Mouse (Mus musculus): ENCODE results near the gene Galnt3.
A peak's percentile ranks its signal among the peaks of the same experiment; 100 is the strongest.

The Galnt3 gene

DNA sequence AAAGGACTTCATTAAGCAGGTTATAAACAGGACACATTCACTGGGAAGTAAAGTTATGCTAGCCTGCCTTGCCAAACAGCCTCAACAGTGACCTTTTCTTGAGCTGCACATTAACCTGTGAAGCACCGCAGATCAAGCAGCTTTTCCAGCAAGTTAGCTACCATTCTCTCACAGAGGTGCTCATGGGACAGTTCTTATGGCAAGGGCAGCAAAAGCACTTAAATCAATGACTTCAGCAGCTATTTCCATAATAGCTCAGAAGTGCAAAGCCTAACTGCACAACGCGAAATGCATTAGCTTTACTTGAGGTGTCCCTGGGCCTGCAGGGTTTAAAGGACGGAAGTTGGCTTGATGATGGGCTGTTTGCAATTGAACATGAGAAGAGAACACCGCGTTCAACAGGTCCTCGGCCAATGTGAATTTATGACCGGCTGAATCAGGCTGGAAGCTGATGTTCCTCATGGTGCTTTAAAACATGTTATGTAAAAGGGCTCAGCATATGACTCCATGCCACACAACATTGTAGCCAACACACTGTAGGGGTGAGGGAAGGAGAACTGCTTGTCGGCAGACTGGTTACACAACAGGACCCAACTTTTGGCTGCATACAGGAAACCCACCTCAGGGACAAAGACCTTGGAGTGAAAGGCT, 16.8 kb downstream of the Galnt3 start:
- no peak for DNase-seq (ENCODE audit: low spot score)

DNA sequence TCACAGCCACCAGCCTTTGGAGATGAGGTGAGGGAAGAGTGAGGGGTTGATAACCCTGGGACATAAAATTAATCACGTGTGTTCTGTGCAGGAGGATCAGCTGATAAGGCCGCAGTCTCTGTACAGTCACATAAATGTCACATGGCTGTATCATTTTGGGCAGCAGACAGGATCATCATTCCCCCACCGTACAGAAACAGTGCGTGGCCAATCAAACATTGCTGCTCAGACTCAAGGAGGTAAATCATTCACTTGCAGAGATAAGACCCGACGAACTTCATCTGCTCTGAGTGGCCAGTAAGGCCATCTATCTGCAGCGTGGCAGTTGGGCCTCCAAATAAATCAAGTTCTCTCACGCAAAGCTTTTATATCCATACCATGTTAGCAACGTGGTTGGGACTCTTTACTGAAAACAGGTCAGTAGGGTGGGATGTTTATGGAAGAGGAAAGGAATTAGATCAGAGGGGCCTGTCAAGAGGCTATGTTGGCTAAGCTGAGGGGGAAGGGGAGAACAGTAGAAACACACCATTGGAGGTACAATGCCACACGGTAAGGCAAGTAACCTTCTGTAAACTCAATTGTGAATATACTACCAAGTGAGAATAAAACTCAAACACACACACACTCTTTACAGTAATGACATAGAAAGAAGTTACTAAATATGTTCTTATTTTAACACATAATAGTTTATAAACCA, 20.9 kb downstream of the Galnt3 start:
- DNase-seq (ENCODE audit: low spot score) = peak; percentile 16

DNA sequence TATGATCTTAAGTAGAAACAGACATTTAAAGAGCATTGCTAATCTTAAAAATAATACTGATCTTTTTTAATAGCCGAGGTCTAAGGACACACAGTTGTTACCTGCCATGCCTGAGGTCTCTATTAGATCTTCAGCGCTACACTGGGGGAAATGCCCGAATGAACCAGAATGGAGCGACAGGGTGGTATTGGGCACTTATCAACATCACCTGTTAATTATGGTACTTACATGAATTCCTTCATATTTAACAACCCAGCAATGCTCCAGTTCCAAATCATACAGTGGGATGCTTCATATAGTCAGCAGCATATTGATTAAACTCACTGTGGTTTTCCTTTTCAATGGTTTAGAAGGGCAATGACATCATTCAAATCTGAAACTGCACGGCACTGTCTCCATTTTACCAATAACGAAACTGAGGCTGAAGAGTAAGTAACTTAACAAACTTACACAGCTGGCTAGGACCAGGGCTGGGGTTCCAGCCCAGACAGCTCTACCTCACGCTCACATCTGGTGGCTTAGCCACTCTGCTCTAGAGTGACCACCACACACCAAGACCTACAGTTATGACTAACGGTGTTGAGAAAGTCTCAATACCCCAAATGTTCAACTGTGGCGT, 23.0 kb downstream of the Galnt3 start:
- DNase-seq (ENCODE audit: low spot score) = no peak

DNA sequence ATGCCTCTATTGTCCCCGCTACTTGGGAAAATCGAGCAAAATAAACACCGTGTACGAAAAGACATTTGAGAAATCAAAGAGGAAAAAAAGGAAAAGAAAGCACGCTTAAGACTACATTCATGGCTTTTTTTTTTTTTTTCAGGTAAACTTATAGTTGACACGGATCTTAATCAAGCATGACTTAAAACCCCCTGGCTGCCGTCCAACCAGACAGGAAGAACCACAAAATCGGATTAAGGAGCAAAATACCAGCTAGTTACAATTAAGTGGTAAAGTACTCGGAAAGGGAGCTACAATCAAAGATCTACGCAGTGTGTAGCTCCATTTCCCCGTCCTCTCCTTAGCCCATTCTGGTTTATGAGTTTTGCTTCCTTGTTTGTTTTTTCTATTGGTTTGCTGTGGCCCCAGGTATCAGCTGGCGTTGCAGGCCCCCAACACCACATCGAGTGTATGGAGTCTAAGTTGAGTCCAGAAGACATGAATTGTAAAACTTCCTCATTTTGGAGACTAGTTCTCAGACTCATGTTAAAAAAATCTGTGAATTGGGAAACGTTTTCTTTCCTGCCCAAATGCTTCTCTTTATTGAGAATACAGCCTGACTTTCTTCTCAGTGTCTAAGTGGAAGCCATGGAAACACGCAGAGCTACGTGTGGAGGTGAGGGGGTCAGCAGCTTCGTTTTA, 24.0 kb downstream of the Galnt3 start:
- no peak for DNase-seq (ENCODE audit: low spot score)

DNA sequence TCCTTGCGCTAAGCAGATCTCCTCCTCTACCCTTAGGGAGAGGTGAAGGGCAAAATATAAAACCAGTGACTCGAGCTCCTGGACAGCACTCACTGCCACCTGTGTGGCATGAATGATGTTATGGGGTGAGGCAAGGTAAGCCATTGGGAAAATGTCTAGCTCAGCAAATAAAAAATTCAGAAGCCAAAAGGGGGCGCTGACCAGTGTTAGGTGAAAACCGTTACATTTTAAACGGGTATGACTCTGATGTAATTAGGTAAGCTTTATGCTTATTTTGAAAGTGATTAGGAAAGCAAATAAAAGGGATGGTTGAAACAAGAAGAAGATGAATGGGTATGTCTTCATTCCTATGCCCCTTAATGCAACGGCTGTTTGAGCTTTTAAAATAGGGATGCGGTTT, 24.6 kb downstream of the Galnt3 start:
- no peak for DNase-seq (ENCODE audit: low spot score)

DNA sequence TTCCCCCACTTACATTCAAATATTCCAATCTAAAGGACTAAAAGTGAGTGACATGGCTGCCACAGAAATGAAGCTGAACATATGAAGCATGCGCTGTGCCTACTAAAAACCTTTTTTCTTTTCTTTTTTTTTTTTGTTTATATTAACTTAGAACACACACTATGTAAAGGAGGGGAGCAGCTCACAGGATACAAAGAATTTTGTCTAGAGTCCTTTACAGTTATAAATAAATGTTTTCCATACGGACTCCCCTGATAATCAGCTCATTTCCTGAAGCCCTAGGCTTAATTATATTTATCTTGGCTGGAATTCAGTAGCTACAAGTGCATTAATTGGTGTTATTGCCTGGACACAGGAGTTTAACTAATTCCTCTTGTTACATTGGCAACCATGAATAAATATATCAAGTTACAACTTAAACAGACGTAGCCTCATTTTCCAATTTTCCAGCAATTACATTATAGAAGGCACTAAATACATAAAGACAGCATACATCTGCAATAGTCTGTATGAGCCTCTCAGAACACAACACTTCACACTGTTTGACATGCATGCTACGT, 30.1 kb downstream of the Galnt3 start:
- DNase-seq (ENCODE audit: low spot score) = no peak

DNA sequence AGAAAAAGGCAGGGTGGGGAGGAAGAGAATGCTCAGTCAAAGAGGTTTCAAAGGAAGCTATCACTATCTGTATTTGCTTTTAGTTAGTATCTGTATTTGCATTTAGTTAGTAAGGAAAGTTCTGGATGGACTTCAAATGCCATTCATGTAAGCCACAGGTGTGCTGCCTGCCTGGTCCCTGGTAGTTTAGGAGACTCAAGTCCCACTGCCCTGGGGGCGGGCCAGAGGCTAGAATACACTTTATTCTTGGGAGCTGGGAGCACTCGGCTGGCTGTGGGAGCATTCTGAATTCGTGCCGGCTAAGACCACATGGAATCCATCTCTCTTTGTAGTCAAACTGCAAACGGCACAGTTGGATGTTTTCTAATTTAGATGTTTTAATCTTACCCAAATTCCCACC, 33.5 kb downstream of the Galnt3 start:
- DNase-seq (ENCODE audit: low spot score) = no peak

DNA sequence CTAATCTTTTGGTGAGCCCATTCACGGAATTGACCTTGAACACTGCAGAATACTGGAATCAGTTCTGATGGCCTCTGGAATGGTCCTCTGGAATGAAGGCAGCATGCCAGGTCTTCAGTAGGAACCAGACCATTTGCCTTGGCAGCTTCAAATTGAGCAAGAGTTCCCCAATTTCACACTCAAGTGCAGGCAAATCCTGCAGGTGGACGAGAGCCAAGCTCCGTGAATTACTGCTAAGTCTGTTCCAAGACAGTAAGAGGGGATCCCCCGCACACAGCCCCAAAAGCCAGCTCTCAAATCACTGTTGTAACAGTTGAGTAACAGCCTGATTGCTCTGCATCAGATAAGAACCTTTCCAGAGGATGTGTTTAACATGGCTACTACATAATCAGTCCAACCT, 42.9 kb downstream of the Galnt3 start:
- DNase-seq (ENCODE audit: low spot score) = no peak

DNA sequence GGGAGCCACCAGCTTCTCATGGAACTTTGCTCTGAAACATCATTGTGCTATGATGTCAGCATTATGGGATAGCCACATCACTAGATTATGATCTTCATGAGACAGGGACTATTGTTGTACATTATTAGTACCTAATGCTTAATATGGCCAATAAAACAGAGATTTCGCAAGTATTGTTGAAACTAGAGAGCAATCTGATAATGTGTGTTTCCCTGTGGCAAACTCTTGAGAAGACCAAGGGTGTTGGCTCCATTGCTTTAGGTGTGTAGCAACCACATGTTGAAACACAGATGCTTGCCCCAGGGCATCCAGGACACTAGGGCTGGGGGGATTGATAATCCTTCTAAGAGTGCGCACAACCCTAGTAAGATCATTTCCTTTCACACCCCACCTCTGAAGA, 44.1 kb downstream of the Galnt3 start:
- no peak for DNase-seq (ENCODE audit: low spot score)

DNA sequence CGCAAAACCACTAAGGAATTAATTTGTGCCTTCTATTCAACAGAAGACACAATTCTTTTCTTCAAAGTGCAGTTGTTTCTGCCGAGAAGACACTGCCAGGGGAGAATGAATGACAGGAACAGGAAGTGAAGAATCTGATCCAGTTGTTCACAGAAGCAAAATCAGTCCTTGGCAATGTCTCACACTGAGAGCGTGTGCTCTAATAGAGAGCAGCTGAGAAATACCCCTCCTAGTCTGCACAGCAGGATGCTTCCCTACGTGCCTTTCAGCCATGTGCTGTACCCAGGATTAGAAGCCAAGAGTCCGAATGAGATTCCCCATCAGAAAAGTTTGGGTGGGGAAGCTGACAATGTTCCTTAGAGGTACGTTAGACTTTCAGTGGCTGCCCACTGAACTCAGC, 55.3 kb downstream of the Galnt3 start:
- DNase-seq (ENCODE audit: low spot score) = peak; percentile 20

DNA sequence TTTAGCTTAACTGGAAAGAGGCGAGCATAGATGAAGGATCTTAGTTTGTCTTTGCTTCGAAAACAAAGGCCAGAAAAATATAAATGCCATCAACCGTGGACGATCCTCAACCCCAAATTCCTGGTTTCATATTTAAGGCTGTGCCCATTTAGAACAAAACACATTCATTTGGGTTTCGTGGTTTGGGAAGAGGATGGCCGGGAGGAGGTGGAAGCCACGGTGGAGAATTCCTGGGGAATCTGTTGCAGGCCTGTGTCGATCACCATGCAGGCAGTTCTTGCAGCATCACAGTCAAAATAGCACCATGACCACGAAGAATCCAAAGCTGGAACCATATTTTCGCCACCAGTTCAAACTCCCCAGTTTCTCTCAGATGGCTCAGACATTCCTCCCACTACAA, 61.5 kb downstream of the Galnt3 start:
- no peak for DNase-seq (ENCODE audit: low spot score)

DNA sequence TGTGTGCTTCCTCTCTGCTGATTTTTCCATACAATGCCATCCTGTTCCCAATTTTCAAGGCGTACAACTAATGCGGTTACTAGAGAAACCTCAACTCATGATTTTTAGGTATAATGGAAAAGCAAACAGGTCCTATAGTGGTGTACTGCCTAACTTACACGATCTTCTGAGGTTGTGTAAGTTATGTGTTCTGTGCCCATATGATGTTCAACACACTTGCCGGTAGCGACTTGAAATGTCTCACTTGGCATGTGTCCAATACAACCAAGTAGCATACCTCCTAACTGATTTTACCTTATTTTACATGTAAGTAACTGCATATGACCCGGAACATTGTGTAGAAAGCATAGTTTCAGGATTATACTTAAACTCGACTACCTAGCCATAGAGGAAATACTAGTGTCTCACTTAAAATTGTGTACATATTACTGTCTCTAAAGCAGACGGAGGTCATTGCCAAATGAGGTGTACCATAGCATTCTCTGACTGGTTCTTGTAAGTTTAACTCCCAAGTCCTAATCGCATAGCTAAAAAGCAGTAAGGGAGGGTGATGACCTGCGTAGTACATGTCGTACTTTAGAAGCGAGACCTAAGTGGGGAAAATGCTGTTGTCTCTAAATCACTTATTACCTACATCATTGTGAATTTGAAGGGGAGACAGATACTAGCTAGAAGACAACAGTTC, 80.2 kb downstream of the Galnt3 start:
- no peak for DNase-seq (ENCODE audit: low spot score)

DNA sequence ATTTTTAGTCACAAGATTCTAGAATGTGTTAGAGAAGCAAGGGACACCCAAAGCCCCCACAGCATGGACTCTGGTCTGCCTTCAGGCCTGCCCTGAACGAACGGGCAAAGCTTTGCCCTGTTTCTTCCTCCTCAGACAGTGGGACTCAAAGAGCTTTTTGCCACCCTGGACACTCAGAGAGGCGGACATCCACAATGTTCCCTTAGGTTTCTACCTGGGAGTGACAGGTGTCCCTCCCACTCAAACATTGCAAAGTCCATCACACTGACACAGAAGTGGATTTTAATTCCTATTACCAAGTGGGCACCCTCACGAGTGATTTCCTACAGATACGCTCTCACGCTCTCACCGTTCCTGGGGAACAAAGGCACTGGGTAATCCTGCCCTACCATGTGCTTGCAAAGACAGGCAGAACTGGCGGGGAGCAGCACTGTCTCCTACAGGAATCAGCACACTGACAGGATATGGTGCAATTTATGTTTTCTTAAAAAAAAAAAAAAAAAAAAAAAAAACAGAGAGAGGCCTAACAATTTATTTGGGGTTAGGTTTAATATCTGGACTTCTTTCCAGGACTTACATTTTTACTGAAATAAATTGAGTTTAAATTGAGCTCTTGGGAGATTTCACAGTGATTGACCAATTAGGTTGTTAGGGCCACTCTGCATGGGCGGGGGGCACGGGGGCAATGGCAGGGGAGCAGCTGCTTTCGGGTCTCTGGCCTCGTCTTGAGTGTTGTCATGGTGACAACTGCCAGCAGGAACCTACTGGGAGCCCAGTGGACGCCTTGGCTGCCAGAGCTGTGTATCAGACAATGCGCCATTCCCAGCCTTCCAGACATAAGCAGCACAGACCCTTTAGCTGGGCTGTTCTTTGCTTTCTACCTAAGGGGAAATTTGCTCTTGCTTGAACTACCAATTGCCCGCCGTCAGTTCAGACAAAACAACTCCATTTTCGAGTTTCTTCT, 81.1 kb downstream of the Galnt3 start:
- DNase-seq (ENCODE audit: low spot score) = peak; percentile 70

DNA sequence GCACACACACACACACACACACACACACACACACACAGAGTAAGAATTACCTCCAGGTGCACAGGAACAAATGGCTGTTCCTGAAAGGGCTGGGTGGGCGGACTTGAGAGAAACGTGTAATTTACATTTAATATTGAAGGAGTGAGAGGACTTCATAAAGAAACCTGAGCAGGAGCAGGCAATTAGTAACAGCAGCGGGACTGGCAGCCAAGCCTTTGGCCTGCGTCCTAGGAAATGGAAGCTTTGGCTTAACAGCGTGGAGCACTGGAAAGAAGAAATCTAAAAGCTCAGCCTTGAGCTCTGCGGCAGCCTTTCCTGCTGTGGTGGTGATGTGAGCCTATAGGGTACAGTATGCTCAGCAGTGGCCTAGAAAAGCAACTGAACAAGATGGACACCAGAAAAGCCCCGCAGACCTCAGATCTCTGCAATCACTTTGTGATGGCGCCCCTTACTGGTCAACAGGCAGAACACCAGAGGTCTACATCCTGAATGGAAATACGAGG, 82.8 kb downstream of the Galnt3 start:
- peak; percentile 75 for DNase-seq (ENCODE audit: low spot score)

DNA sequence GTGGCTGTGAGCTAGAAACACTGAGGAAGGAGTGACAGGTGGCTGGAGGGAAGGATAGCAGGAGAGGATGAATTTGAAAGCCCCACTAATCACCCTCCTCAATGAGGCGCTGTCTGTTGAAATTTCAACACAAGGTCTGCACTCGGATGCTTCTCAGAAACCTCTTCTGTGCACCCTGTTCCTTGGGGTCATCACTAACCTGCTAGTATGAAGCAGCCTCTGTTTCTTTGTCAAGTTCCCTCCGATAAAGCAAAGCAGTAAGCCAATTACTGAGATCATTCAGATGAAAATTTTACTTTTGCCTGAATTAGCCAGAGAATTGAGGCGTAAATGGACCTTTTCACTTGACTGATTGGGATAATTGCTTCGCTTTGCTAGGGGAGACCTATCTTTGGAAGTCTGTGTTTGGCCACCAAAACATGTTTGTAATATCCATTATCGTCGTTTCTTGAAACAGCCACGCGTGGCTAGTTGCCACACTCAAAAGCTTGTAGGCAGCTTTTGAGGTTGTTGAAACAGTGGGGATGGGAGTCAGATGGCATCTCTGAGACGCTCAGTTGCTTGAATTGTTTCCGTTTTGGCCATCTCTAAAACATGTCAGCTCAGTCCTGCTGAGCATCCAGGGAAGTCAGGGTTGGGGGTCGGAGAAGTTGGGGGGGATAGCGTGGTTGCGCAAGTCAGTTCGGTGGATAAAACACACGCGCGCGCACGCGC, 83.4 kb downstream of the Galnt3 start:
- DNase-seq (ENCODE audit: low spot score) = no peak

DNA sequence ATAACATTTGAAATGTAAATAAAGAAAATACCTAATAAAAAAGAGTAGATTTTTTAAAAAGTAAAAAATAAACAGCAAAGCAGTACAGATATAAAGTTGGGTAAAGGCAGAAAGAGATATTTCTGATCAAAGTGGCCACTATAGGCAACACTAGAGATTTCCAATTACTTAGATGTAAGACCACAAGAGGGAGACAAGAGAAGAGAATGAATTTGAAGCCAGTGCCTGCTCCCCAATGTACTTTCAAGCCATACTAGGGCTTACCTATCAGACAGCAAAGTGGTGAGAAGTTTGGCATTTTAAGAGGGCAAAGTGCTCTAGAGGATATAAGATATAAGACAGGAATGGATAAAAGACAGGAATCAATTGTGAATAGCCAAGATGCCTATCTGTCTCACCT, 84.2 kb downstream of the Galnt3 start:
- DNase-seq (ENCODE audit: low spot score) = no peak

DNA sequence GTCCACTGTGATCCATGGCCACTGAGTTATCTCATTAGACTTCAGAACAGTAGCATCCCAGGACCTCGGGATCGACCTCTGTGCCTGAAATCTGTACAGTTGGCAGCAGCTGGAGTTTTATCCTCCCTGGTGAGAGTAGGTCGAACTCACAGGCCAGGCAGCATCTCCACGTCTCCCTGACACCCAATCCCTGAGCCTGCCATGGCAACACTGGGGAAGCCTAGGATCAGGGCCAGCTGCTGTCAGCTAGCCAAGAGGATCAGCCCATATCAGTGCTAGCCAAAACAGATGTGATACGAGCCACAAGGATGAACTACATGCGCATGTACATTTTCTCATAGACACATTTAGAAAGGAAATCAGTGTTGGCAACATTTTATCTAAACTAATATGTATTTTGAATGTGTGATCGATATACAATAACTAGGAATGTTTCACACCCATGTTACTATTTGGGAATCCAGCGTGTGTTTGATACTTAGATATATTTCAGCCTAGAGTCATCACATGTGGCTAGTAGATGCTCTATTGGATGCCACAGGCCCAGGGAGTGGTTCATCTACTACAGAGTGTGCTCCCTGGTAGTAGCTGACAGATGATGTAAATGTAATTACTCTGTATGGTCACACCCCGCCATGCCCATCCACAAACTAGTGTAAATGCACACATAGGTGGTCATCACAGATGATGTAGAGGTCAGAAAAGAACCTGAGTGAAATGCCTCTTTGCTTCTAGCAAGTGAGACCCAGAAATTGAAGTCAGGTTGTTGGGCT, 89.7 kb downstream of the Galnt3 start:
- DNase-seq (ENCODE audit: low spot score) = no peak
